Mouse (Mus musculus) megakaryocyte-erythroid progenitor cell, adult 5-6 weeks (primary cell): ENCODE data around the gene Secisbp2. TPM values are rescaled to one million over a fixed set of nuclear protein-coding genes. Genes with fewer than 3 reads are reported as not detected.

Experiments used
- ATAC-seq: replicated peaks from 2 replicates; pipeline ENCODE4 v1.8.0; 2016; ENCODE audit warnings: mild to moderate bottlenecking, inconsistent platforms; ENCODE audit not compliant: severe bottlenecking, poor library complexity, low FRiP score, low TSS enrichment
- total RNA-seq, 2 experiments: library from RNA; stranded (forward) in 1 of 2; stranded (reverse) in 1 of 2; fragments of 200-1000, 215-1000 nt in 1 of 2; fragments of >200 nt in 1 of 2; fragmentation: Nextera tagmentation in 1 of 2; gene quantifications; 2 replicates each; pipeline ENCODE4 v1.2.3; 2014 to 2017

The Secisbp2 gene
- total RNA-seq, 2 experiments from 2014 or later, result 29.6 to 33.2 TPM

DNA sequence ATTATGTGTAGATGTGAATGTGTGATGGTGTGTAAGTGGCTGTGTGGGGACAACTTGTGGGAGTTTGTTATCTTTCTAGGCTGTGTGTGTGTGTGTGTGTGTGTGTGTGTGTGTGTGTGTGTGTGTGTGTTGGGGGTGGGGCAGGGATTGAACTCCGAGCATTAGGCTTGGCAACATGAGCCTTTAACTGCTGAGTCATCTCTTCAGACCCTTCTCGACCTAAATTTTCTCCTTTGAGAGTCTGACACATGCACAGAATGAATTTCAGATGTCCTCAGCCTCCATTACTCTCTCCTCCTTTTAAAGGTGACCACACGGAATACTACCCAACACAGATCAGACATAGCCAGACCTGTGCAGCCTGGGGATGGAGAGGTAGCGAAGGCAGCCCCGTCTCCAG is 71.6 kb downstream of the Secisbp2 start:
- ATAC-seq, result no peak

- ATAC-seq, result no peak
Measured at GRCm38 (mm10) chr13:51724566-51724965, 73.1 kb downstream of the Secisbp2 start.

DNA sequence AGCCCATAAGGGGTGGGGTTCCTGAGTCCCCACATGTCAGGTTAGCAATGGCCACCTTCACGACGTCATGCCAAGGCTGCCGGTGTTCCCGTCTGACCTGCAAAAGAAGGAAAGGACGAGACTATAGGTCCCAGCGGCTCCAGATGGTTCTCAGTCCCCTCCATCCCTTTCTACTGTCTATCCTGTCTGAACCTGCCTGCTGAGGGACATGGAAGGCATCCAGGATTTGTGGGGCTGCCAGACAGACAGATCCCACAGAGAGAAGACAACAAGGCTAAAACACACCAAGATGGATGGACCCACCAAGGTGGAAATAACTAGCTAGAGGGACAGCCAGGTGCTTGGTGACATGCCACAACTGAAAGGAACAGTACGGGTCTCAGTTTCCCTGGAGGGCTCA is 73.9 kb downstream of the Secisbp2 start:
- no peak for ATAC-seq

- peak; percentile 77 for ATAC-seq
Measured at GRCm38 (mm10) chr13:51725926-51726574, 74.6 kb downstream of the Secisbp2 start.

DNA sequence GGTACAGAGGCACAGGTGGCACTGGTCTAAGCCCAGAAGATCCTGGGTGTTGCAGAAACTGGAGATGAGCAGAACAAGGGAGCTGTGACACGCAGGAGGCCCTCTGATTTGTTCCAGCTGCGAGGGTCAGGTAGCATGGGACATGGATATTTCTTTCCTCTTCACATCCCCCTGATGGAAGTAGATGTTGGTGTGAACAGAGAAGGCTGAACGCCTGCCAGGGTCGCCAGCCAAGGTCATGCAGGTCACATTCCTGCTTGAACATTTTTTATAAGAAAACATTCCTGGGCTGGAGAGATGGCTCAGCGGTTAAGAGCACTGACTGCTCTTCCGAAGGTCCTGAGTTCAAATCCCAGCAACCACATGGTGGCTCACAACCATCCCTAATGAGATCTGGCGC is 75.9 kb downstream of the Secisbp2 start:
- no peak for ATAC-seq

DNA sequence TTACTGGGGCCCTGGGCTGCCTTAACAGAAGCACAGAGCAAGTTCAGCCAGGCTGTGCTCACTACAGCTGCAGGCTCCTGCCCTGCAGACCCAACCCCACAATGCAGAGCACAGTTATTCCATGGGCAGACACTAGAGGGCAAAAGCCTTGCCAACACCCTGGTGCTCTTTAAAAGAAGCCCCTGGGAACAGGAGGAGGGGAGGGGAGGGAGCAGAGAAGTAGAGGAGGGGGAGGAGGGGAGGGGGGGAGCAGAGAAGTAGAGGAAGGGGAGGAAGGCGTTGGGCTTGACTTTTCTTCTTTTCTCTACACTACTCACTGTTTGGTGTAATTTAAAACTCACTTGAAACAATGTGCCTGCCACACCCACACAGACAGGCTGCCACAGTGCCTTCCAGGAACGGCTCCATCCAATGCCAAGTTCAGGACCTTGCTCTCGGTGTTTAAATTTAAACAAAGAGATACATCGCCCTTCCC is 78.4 kb downstream of the Secisbp2 start:
- peak; percentile 35 for ATAC-seq

DNA sequence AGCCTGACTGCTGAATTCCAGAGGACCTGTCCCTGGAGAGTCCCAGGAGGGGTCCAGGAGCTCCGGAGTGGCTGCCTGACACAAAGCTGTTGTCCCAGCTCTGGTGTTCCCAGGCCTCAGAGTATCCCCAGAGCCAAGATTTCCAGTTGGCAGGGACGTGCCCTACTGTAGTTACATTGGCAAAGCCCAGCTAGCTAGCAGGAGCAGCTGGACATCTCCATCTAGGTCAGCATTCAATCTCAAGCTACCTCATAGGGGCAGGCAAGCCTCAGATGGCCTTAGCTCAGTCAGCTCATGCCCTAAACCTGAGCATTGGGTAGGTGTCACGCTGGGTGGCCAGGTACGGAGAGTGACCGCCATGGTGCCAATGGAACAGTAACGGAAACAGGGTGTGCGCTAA is 80.0 kb downstream of the Secisbp2 start:
- ATAC-seq, result no peak

GRCm38 (mm10) chr13:51732097-51732664 is 80.7 kb downstream of the Secisbp2 start:
- no peak for ATAC-seq

Other genes starting within 250 kb of the Secisbp2 start
- 0.31 TPM in 1 of 2 replicates, not detected in the other for gene S1pr3, start 243.1 kb upstream of the Secisbp2 start, total RNA-seq (2014; fragmentation: Nextera tagmentation)
- 0.33 and 0.42 TPM in 2 replicates for gene S1pr3, start 243.1 kb upstream of the Secisbp2 start, total RNA-seq (2017)
- not detected in 2 replicates for gene Shc3, start 82.3 kb upstream of the Secisbp2 start, total RNA-seq (2014; fragmentation: Nextera tagmentation)
- not detected in 2 replicates for gene Shc3, start 82.3 kb upstream of the Secisbp2 start, total RNA-seq (2017)
- 342 and 430 TPM in 2 replicates for gene Cks2, start 6.5 kb upstream of the Secisbp2 start, total RNA-seq (2014; fragmentation: Nextera tagmentation)
- 275 and 355 TPM in 2 replicates for gene Cks2, start 6.5 kb upstream of the Secisbp2 start, total RNA-seq (2017)
- gene Sema4d, start 142.1 kb downstream of the Secisbp2 start, total RNA-seq (2014; fragmentation: Nextera tagmentation), result 38.5 and 38.8 TPM in 2 replicates
- gene Sema4d, start 142.1 kb downstream of the Secisbp2 start, total RNA-seq (2017), result 16.0 and 18.0 TPM in 2 replicates
- gene Gadd45g, start 195.0 kb downstream of the Secisbp2 start, total RNA-seq (2014; fragmentation: Nextera tagmentation), result 3.4 and 6.4 TPM in 2 replicates
- gene Gadd45g, start 195.0 kb downstream of the Secisbp2 start, total RNA-seq (2017), result 11.5 and 12.9 TPM in 2 replicates